Mouse (Mus musculus) heart, embryonic 10.5 days (tissue): ENCODE data around the gene Acsm4. TPM values are rescaled to one million over a fixed set of nuclear protein-coding genes. Genes with fewer than 3 reads are reported as not detected.
A peak's percentile ranks its signal among the peaks of the same experiment; 100 is the strongest.

ENCODE experiments used
- DNase-seq: peaks from one replicate; pipeline ENCODE4 v3.0.0-alpha.2; 2017; ENCODE audit warnings: low spot score
- H3K27ac ChIP-seq: fragments of 300-500 bp; sonication (generic); 2 replicates; pipeline ENCODE4 v1.5.1; 2016; ENCODE audit warnings: mild to moderate bottlenecking
- H3K27me3 ChIP-seq: fragments of 300-500 bp; sonication (generic); 2 replicates; pipeline ENCODE4 v1.6.1; 2016; ENCODE audit warnings: mild to moderate bottlenecking; ENCODE audit not compliant: poor library complexity, insufficient read depth, severe bottlenecking
- H3K36me3 ChIP-seq: fragments of 300-500 bp; sonication (generic); 2 replicates; pipeline ENCODE4 v1.6.1; 2016; ENCODE audit warnings: mild to moderate bottlenecking, moderate library complexity
- H3K4me1 ChIP-seq: fragments of 300-500 bp; sonication (generic); 2 replicates; pipeline ENCODE4 v1.6.1; 2016; ENCODE audit warnings: mild to moderate bottlenecking
- H3K4me3 ChIP-seq: fragments of 300-500 bp; sonication (generic); 2 replicates; pipeline ENCODE4 v1.5.1; 2016; ENCODE audit warnings: mild to moderate bottlenecking, moderate library complexity
- H3K9me3 ChIP-seq: fragments of 300-500 bp; sonication (generic); 2 replicates; pipeline ENCODE4 v1.6.1; 2016; ENCODE audit warnings: mild to moderate bottlenecking, moderate library complexity
- WGBS: fragments of 180-500 bp; shearing (Covaris S2); methylation state at CpG from one replicate; pipeline ENCODE4 v1.1.7; 2016; 5-methylcytosine and 5-hydroxymethylcytosine counted together
- polyA plus RNA-seq: library from polyadenylated mRNA; unstranded; fragments of >200 nt; fragmentation: Nextera tagmentation; extraction: Ambion mirVana; gene quantifications from 2 replicates; pipeline ENCODE4 v1.2.1, GENCODE M21; 2016

The Acsm4 gene
- not detected in 2 replicates for polyA plus RNA-seq

DNA sequence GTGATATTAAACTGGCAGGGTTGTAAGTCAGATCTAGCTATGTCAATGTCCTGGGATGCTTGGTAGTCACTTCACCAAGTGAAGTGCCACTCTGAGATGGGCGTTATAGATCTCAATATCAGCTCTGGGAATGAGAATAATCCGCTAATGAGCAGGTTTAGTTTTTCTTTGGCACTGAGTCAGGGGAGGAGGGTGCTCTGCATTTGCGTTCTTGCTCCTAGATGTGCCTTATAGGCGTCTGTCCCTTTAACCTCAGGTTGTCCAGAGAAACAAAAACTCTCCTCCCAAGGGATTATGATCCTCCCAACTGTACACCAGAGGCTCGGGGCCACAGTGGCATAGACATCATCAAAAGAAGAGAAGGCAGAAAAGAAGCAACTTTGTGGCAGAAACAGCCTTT, at the start of gene Acsm4:
Gene Acsm4 (plus strand): TSS at position 301 of the 400 bp plus-strand sequence.
- Histone ChIP-seq H3K9me3 (no peaks in the 10 kb centered on the region), H3K27ac (no peak within 1 kb of the TSS), H3K4me3 (no peak within 1 kb of the TSS), H3K27me3 (no peaks in the 10 kb centered on the region), H3K36me3 (no peaks in the 10 kb centered on the region), H3K4me1 (no peaks in the 10 kb centered on the region)
- 76% methylated on average over 5 of the region's 5 CpGs for WGBS
- no peak for DNase-seq

DNA sequence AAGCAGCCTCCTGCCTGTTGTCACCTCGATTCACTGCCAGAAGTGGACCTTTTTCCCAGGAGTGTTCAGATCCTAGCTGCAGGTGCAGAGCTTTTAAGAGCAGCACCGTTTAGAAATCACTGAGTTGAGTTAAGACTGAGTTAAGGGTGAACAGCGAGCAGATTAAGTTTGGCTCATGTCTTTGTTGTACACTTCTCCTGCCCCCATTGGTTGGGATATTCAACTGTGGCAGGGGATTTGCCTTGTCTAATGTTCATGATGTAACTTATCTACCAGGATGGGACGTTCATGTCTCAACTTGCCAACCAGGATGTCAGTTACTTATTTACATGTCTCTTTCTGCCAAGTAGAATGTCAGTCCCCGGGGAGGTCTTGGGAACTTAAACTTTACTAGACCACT, 47.5 kb upstream of the Acsm4 start:
- Histone ChIP-seq H3K4me3 (no peak overlapping the region), H3K4me1 (no peaks in the 10 kb centered on the region), H3K27me3 (no peaks in the 10 kb centered on the region), H3K36me3 (no peaks in the 10 kb centered on the region), H3K9me3 (no peaks in the 10 kb centered on the region), H3K27ac (no peak overlapping the region)
- DNase-seq, result no peak
- 72% methylated on average over 5 of the region's 5 CpGs for WGBS

DNA sequence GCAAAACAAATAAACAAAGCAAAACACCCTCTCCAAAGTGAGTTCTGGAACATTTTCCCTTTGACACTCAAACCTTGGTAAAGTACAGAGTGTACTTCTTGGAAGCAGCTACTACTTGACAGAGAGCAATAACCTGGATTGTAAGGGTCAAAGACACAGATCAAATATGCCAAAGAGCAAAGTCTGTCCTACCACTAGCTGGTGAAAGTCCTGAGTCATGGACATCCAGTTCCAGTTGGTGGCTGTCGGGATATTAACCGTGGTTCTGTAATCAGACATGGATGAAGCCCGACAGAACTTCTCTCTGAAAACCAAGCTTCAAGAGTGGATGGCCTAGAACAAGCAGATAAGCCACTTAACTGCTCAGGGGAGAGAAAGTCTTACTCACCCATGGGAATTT, 21.9 kb upstream of the Acsm4 start:
- no peak overlapping the region for H3K4me3 ChIP-seq
- WGBS, result 81% methylated on average over 3 of the region's 3 CpGs
- no peak overlapping the region for H3K27ac ChIP-seq
- H3K9me3 ChIP-seq, result no peaks in the 10 kb centered on the region
- DNase-seq, result no peak
- no peaks in the 10 kb centered on the region for H3K4me1 ChIP-seq
- no peaks in the 10 kb centered on the region for H3K27me3 ChIP-seq
- no peaks in the 10 kb centered on the region for H3K36me3 ChIP-seq

DNA sequence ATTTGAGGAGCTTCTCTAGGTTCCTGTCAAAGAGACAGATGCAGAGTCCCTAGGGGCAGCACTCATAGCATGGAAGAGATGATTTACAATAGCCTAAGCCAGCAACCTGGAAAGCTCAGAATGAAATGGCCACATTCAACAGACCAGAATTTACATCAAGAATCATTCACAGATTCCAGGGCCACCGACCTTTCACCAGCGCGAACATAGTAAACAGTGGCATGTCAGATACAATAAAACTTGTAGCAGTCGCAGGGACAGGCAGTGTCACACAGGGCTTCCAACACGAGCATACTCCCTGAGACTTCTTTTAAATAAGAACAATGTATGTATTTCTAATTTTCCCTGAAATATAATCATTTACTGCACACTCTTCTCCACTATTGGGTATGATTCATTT, 19.4 kb upstream of the Acsm4 start:
- Histone ChIP-seq H3K36me3 (no peaks in the 10 kb centered on the region), H3K4me1 (no peaks in the 10 kb centered on the region), H3K4me3 (no peak overlapping the region), H3K9me3 (no peaks in the 10 kb centered on the region), H3K27ac (no peak overlapping the region), H3K27me3 (no peaks in the 10 kb centered on the region)
- 80% methylated on average over 5 of the region's 5 CpGs for WGBS
- DNase-seq, result no peak

DNA sequence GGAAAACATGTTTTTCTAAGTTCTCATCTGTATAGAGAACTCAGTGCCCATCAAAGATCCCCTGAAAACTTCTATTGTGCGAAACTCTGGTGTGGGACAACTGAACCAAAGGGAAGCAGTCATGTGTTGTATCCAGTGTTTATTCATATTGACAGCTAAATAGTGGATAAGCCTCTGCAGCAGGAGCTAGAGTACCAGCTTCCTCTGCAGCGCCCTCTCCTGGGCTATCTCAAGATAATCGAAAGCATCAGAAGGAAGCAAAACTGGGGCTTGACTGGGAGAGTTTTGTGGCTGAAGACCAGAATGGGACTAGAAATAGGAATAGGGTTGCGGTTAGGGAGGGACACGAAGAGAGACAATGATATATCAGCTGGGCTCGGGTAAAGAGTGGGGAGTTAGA, 18.9 kb upstream of the Acsm4 start:
- DNase-seq, result no peak
- H3K36me3 ChIP-seq, result no peaks in the 10 kb centered on the region
- no peaks in the 10 kb centered on the region for H3K27me3 ChIP-seq
- no peaks in the 10 kb centered on the region for H3K9me3 ChIP-seq
- H3K4me1 ChIP-seq, result no peaks in the 10 kb centered on the region
- 45% methylated on average over 6 of the region's 6 CpGs for WGBS
- no peak overlapping the region for H3K4me3 ChIP-seq
- no peak overlapping the region for H3K27ac ChIP-seq

DNA sequence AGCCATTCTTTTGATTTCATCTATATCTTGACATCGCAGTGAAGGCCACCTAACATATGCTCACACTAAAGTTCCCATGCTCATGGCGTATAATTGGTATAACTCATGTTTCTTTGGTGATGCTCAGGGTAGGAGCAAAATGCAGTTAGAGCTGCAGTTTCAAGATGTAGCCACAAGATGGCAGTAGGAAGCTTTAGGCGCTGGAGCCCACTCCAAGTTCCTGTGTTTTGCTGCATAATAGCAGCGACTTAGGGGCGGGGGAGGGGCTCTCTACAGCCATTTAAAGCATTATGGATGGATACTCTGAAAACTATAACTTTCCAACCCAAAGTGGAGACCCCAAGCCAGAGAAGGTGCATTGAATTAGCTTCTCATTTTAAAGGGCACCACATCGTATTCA, 16.4 kb upstream of the Acsm4 start:
- DNase-seq, result no peak
- WGBS, result 22% methylated on average over 6 of the region's 6 CpGs
- Histone ChIP-seq H3K27ac (no peak overlapping the region), H3K4me3 (no peak overlapping the region), H3K4me1 (no peaks in the 10 kb centered on the region), H3K9me3 (no peaks in the 10 kb centered on the region), H3K27me3 (no peaks in the 10 kb centered on the region), H3K36me3 (no peaks in the 10 kb centered on the region)

DNA sequence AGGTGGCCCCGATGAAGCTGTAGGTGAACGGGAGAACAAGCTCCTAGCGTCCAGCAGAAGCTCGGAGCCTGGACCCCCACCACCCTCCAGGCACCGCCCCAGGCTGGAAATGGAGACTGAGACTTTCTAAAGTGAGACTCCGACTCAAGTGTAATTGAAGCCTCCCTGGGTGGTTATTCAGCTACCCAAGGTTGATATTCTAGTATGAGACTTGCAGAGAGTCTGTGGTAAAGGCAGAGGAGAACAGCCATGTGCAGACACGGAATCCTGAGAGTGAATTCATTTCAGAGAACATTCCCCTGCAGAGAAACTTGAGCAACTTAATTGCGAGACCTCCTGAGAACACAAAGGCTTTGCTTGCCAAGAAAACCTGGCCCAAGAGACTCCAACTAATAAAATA, 9.7 kb upstream of the Acsm4 start:
- no peaks in the 10 kb centered on the region for H3K36me3 ChIP-seq
- no peak for DNase-seq
- H3K4me1 ChIP-seq, result no peaks in the 10 kb centered on the region
- no peak overlapping the region for H3K4me3 ChIP-seq
- WGBS, result 72% methylated on average over 8 of the region's 8 CpGs
- H3K27ac ChIP-seq, result no peak overlapping the region
- H3K9me3 ChIP-seq, result no peaks in the 10 kb centered on the region
- no peaks in the 10 kb centered on the region for H3K27me3 ChIP-seq

DNA sequence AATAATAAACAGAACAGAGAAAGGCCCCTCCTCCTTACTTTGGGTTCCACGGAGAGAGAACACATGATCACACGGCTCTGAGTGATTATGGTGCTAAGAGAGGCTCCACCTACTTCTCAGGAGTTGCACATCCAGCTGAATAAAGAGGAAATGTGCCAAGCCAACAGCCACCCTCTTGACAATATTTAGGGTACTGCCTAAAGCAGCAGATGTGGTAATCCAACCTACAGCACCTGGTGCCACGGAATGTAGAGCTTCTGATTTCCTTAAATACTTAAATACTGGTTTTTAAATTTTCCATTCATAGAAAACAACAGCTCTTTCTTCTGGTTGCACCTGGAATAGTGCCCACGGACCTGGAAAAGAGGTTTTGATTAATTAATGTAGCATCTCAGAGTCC, 7.1 kb upstream of the Acsm4 start:
- no peak for DNase-seq
- Histone ChIP-seq H3K36me3 (no peaks in the 10 kb centered on the region), H3K27me3 (no peaks in the 10 kb centered on the region), H3K4me1 (no peaks in the 10 kb centered on the region), H3K9me3 (no peaks in the 10 kb centered on the region), H3K4me3 (no peak overlapping the region), H3K27ac (no peak overlapping the region)
- WGBS, result 70% methylated on average over 4 of the region's 4 CpGs

DNA sequence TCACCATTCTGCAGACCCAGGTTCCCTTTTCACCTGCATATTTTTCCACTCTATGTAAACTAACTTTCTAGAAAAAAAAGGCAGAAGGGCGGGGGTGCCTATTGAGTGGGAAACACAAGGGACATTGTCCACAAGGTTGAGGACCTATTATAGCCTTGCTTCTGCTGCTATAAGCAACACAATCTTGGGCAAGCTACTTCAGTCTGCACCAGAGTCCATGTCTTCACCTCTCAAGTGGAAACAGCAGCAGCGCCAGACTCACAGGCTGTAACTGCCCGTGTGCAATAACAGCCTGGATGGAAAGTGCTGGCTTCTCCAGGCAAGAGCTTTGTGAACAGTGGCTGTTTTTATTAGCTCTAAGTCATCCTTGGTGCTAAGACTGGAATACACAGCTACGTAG, 2.5 kb downstream of the Acsm4 start:
- no peak overlapping the region for H3K4me3 ChIP-seq
- WGBS, result 62% methylated on average over 4 of the region's 4 CpGs

DNA sequence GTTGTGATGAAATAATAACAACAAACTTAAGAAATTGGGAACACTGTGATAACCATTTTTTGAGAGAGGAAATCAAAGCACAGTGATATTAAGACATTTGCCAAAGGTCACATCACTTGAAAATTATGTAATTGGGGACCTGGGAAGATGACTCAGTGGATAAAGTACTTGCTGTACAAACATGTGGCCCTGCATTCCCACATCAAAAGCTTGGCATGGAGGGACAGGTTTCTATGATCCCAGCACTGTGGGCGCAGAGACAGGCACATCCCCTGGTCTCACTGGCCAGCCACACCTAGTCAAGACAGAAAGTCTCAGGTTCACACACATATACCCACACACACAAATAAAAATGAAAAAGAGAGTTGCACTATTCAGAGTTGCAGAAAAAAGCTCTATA, 5.1 kb downstream of the Acsm4 start:
- Histone ChIP-seq H3K4me1 (no peaks in the 10 kb centered on the region), H3K9me3 (no peaks in the 10 kb centered on the region), H3K27me3 (no peaks in the 10 kb centered on the region), H3K27ac (no peak overlapping the region), H3K36me3 (no peaks in the 10 kb centered on the region), H3K4me3 (no peak overlapping the region)
- no peak for DNase-seq
- WGBS, result 72% methylated on average over 1 of the region's 1 CpGs

More for the DNA sequence above, 2.5 kb downstream of the Acsm4 start:
- Histone ChIP-seq H3K27me3 (no peaks in the 10 kb centered on the region), H3K9me3 (no peaks in the 10 kb centered on the region), H3K36me3 (no peaks in the 10 kb centered on the region), H3K27ac (no peak overlapping the region), H3K4me1 (no peaks in the 10 kb centered on the region)
- no peak for DNase-seq

DNA sequence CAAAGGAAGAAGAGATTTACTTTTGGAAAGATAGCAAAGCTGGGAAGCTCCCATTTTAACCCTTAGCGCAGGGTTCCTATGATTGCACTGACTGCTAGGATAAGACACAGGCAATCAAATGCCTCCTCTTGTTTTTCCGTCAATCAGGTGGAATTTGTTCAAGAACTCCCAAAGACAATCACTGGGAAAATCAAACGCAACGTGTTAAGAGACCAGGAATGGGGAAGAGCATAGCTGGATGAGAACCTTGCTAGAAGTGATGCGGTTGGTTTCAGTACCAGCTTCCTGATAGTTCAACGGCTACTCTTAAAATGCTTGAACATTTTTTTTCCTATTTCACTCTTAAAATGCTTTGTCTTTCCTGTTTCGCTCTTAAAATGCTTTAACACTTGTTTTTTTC, 24.3 kb downstream of the Acsm4 start:
- WGBS, result 84% methylated on average over 7 of the region's 7 CpGs
- Histone ChIP-seq H3K9me3 (no peaks in the 10 kb centered on the region), H3K27ac (no peak overlapping the region), H3K36me3 (peaks cover 42% of the 10 kb centered on the region), H3K27me3 (no peaks in the 10 kb centered on the region), H3K4me3 (no peak overlapping the region), H3K4me1 (no peaks in the 10 kb centered on the region)
- no peak for DNase-seq

DNA sequence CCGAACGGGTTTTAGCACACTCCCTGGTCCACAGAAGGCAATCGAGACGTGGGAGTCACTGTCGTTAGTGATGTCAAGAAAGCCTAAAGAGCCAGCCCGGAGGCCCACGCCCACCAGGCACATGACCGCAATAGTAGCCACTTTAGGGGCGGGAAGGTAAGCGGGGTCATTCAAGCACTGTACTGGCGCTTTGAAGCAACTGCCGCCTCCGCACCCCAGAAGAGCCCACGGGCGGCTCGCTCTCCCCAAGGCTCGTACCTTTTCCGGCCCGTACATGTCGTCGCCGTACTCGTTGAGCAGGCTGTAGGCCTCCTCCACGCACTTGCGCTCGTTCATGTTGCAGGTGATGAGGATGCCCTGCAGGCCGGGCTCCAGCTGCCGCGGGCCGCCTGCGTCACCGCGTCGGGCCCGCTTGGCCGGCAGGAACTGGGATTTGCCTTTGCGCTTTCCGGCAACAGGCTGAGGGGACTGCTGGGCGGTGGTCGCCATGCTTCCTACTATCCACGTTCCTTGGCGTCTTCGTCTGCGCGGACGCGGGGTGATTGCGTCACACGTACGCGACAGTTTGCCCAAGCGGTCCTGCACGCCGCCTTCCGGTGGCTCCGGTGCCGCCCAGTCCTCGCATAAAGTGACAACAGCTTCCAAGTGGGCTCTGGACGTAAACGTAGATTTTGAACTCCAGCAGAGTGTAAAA, 30.6 kb downstream of the Acsm4 start, which contains the start of gene Thumpd1:
Gene Thumpd1 (minus strand): TSS at position 546 of the 694 bp plus-strand sequence.
- Histone ChIP-seq H3K4me3 (peak within 1 kb of the TSS; percentile 91), H3K36me3 (peaks cover 38% of the 10 kb centered on the region), H3K9me3 (no peaks in the 10 kb centered on the region), H3K4me1 (peaks cover 4% of the 10 kb centered on the region; the same call in 1 of the 2 replicates), H3K27ac (peak within 1 kb of the TSS; percentile 96), H3K27me3 (no peaks in the 10 kb centered on the region)
- whole genome bisulfite sequencing, result under 1% methylated on average over 60 of the region's 60 CpGs
- DNase-seq, result peak; percentile 95

DNA sequence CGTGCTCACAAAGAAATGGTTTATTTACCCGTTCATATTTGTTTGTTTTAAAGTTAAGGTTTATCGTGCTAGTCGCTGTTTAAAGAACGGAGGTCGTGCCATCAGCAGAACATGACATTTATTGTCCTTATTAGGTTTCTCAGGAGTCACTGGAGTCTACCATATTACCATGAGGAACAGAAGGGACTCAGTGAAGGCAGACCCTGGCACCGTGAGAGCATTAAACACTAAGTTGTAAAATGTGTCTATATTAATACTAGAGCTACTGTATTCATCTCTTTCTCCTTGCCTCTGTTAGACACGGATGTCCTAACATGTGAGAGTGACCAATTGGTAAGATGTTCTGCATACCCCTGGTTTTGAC, 31.1 kb downstream of the Acsm4 start:
- no peaks in the 10 kb centered on the region for H3K9me3 ChIP-seq
- H3K27ac ChIP-seq, result peak overlapping the region; percentile 96
- peak overlapping the region; percentile 91 for H3K4me3 ChIP-seq
- no peaks in the 10 kb centered on the region for H3K27me3 ChIP-seq
- 18% methylated on average over 8 of the region's 8 CpGs for WGBS
- peaks cover 33% of the 10 kb centered on the region for H3K36me3 ChIP-seq
- DNase-seq, result no peak
- peaks cover 4% of the 10 kb centered on the region; the same call in 1 of the 2 replicates for H3K4me1 ChIP-seq

DNA sequence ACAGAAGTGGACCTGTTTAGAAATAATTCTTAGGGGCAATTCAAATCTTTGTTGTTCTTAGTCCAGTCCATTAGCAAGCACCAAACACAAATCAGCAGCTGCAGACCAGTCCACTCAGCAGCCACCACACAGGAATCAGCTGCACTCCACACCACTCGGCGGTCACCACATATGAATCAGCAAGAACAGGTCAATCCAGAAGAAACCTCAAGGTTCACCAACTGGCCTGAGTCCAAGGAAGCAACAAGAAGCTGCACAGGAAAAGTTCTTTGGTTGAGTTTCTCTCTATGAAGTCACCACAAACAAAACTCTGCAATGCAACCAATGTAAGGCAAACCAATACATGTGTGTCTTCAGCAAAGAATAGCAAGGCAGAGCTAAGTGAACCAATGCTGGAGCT, 37.8 kb downstream of the Acsm4 start:
- Histone ChIP-seq H3K27ac (no peak overlapping the region), H3K4me3 (no peak overlapping the region), H3K9me3 (no peaks in the 10 kb centered on the region; the same call in 1 of the 2 replicates), H3K36me3 (no peaks in the 10 kb centered on the region), H3K4me1 (no peaks in the 10 kb centered on the region), H3K27me3 (no peaks in the 10 kb centered on the region)
- DNase-seq, result no peak
- 91% methylated on average over 2 of the region's 2 CpGs for WGBS
